Mouse (Mus musculus): ENCODE results near the gene Pxmp2.

Gene Pxmp2

DNA sequence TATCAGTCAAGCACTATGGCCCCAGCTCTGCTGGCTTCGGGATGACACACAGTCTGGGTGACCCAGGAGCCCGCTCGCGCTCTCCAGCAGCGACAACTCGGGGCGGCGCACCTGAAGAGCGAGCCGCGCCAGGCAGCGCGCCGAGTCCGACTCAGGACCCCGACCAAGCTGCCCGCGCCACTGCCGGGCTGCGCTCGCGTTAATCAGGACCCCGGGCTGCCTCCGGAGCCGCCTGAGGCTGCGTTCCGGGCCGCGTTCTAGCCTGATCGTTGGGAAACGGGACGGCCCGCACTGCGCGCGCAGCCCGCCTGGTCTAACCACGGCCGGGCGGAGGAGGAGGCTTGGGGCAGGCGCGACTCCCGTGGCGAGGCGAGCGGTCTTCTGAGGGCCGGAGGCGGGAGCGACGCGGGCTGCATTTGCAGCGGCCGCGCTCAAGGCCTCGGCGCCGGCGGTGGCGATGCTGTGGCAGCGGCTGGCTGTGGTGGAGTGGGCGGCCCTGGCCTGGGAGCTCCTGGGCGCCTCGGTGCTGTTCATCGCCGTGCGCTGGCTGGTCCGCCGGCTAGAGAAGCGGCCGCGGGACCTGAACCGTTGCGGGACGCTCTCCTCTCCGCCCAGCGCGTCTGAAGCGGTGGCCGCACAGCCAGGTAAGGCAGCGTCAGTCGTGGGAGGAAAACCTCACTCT is 55.1 kb downstream of the Pxmp2 start, which contains the start of gene Ankle2:
Ankle2 (plus strand) TSS at position 225 of the 682 bp plus-strand sequence.
- DNase-seq (ENCODE audit: low spot score): peak; percentile 92

DNA sequence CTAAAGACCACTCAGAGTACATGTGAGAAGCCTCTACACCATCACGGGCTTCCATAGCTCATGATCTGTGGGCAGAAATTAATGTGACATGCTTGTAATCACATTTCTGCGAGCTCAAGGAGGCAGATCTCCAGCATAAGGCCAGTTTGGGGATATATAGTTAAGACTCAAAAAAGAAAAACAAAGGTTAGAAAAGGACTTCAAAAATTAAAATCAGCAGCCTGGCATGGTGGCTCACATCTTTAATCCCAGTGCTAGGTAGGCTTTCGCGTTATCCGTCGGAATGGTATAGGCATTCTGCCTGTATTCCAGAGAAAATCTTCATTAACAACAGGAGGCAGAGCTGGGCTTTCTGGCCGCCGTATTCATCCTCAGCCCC is 55.6 kb downstream of the Pxmp2 start:
- no peak for DNase-seq (ENCODE audit: low spot score)

- DNase-seq (ENCODE audit: low spot score): no peak
Measured at GRCm38 (mm10) chr5:110227336-110227883, 58.6 kb downstream of the Pxmp2 start.

- DNase-seq (ENCODE audit: low spot score): no peak
Measured at GRCm38 (mm10) chr5:110225056-110225455, 60.9 kb downstream of the Pxmp2 start.

All from lung, postnatal 25 days (tissue).